Mouse (Mus musculus) intestine, postnatal 0 days (tissue): ENCODE results near the gene Stxbp3. TPM values are rescaled to one million over a fixed set of nuclear protein-coding genes. Genes with fewer than 3 reads are reported as not detected.
"Not testable (repeated sequence)": the region's sequence is repeated elsewhere in the genome, so short reads cannot be mapped to it uniquely, and the experiment has no call there.

ENCODE experiments used
- ATAC-seq: fragments of 200-750 bp; cut with Nextera tagmentation; 2 replicates; pipeline ENCODE4 v1.8.0; 2017; ENCODE audit warnings: mild to moderate bottlenecking, moderate TSS enrichment, moderate library complexity
- H3K27ac ChIP-seq: fragments of 300-500 bp; sonication (generic); 2 replicates; pipeline ENCODE4 v1.5.1; 2014; ENCODE audit warnings: mild to moderate bottlenecking, low read depth, low read length, moderate library complexity
- H3K27me3 ChIP-seq: fragments of 300-500 bp; sonication (generic); replicated peaks from 2 replicates; pipeline ENCODE4 v1.6.1; 2014; ENCODE audit warnings: low read length, mixed read lengths; ENCODE audit not compliant: control insufficient read depth, insufficient read depth
- H3K36me3 ChIP-seq: fragments of 300-500 bp; sonication (generic); 2 replicates; pipeline ENCODE4 v1.6.1; 2014; ENCODE audit warnings: mild to moderate bottlenecking, moderate library complexity; ENCODE audit not compliant: control insufficient read depth, insufficient read depth
- H3K4me1 ChIP-seq: fragments of 300-500 bp; sonication (generic); replicated peaks from 2 replicates; pipeline ENCODE4 v1.6.1; 2014; ENCODE audit warnings: antibody characterized with exemption, low read length, mixed read lengths; ENCODE audit not compliant: control insufficient read depth, insufficient read depth
- H3K4me2 ChIP-seq: fragments of 300-500 bp; sonication (generic); replicated peaks from 2 replicates; pipeline ENCODE4 v1.6.1; 2014; ENCODE audit warnings: low read depth, mild to moderate bottlenecking, moderate library complexity
- H3K4me3 ChIP-seq: fragments of 300-500 bp; sonication (generic); 2 replicates; pipeline ENCODE4 v1.5.1; 2014; ENCODE audit warnings: low read depth, low read length
- H3K9ac ChIP-seq: fragments of 300-500 bp; sonication (generic); 2 replicates; pipeline ENCODE4 v1.6.1; 2014; ENCODE audit warnings: mild to moderate bottlenecking, low read depth, low read length
- H3K9me3 ChIP-seq: fragments of 300-500 bp; sonication (generic); 2 replicates; pipeline ENCODE4 v1.6.1; 2016; ENCODE audit warnings: mixed run types; ENCODE audit not compliant: control insufficient read depth
- CTCF ChIP-seq: sonication (generic); IDR thresholded peaks from 2 replicates; pipeline ENCODE4 v1.5.1; 2016; ENCODE audit warnings: low read depth, mild to moderate bottlenecking, control low read depth, antibody characterized with exemption, moderate library complexity
- WGBS: fragments of 180-500 bp; shearing (Covaris S2); extraction: QIAGEN DNeasy Blood & Tissue Kit; methylation state at CpG from one replicate; pipeline ENCODE4 v1.1.7; 2014; 5-methylcytosine and 5-hydroxymethylcytosine counted together
- polyA plus RNA-seq: library from polyadenylated mRNA; unstranded; fragments of >200 nt; fragmentation: Nextera tagmentation; extraction: Ambion mirVana; gene quantifications from 2 replicates; pipeline ENCODE4 v1.2.1, GENCODE M21; 2015

Stxbp3 gene
- polyA plus RNA-seq, 1 experiment from 2014 or later: 40.5 TPM

DNA sequence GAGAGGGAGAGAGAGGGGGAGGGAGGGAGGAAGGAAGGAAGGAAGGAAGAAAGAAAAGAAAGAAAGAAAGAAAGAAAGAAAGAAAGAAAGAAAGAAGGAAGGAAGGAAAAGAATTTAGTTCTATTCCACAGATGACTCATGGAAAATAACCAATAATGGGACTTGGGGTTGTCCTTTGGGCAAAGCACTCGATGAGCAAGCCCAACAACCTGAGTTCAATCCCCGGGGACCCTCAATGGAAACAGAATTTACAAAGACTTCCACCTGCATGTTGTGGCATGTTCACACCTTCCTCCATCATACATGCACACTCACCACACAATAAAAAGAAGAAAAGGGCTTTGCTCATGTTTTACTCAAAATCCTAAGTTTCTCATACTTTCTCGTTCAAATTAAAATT is 27.1 kb upstream of the Stxbp3 start:
- no peaks in the 10 kb centered on the region for H3K9me3 ChIP-seq
- WGBS: 88% methylated on average over 3 of the region's 3 CpGs
- no peak overlapping the region for H3K4me2 ChIP-seq
- no peak overlapping the region for H3K4me3 ChIP-seq
- H3K36me3 ChIP-seq: no peaks in the 10 kb centered on the region
- H3K27ac ChIP-seq: no peak overlapping the region
- H3K9ac ChIP-seq: no peak overlapping the region
- ATAC-seq: no peak
- H3K4me1 ChIP-seq: no peaks in the 10 kb centered on the region
- TF ChIP-seq CTCF: no peak
- no peaks in the 10 kb centered on the region for H3K27me3 ChIP-seq

DNA sequence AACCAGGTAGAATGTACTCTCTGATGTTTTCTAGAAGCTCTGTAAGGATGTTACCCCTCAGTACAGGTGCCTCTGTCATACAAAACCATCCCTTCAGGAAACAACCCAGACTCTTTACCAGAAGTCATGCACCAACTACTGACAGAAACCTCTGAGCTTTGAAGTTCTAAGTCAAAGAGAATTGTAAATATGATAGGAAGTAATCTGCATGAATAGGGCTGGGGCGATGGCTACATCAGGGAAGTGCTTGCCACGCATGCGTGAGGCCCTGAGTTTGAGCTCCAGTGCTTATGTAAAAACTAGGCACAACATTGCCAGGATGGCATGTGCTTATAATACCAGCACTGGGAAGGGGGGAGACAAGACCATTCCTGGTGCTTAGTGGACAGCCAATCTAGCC is 25.4 kb upstream of the Stxbp3 start:
- no peak overlapping the region for H3K27ac ChIP-seq
- H3K4me3 ChIP-seq: no peak overlapping the region
- 84% methylated on average over 3 of the region's 3 CpGs for WGBS
- no peak for ATAC-seq
- H3K36me3 ChIP-seq: no peaks in the 10 kb centered on the region
- no peaks in the 10 kb centered on the region for H3K27me3 ChIP-seq
- H3K9me3 ChIP-seq: no peaks in the 10 kb centered on the region
- TF ChIP-seq CTCF: no peak
- no peaks in the 10 kb centered on the region for H3K4me1 ChIP-seq
- H3K9ac ChIP-seq: no peak overlapping the region
- no peak overlapping the region for H3K4me2 ChIP-seq

DNA sequence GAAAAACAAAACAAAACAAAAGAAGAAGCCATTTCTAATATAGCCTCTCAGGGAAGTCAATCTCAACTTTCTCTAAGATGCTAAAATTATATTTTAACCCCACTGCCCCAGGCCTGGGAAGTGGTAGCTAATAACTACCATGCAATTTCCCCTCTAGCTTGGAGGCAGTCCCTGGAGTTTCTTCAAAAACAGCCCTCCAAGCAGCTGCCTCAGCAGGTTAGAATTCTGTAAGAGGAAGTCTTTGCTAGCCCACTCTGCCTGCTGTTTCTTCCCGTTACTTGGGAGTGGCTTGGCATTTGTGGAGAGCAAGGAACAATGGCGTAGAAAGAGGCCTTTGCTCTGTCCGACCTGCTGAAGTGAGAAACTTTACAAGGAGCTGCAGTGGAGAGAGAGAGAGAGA is 24.8 kb upstream of the Stxbp3 start:
- ATAC-seq: no peak
- H3K9ac ChIP-seq: no peak overlapping the region
- WGBS: 35% methylated on average over 3 of the region's 3 CpGs
- no peaks in the 10 kb centered on the region for H3K4me1 ChIP-seq
- no peak overlapping the region for H3K27ac ChIP-seq
- TF ChIP-seq CTCF: no peak
- H3K4me3 ChIP-seq: no peak overlapping the region
- H3K27me3 ChIP-seq: no peaks in the 10 kb centered on the region
- no peak overlapping the region for H3K4me2 ChIP-seq
- no peaks in the 10 kb centered on the region for H3K36me3 ChIP-seq
- no peaks in the 10 kb centered on the region for H3K9me3 ChIP-seq

DNA sequence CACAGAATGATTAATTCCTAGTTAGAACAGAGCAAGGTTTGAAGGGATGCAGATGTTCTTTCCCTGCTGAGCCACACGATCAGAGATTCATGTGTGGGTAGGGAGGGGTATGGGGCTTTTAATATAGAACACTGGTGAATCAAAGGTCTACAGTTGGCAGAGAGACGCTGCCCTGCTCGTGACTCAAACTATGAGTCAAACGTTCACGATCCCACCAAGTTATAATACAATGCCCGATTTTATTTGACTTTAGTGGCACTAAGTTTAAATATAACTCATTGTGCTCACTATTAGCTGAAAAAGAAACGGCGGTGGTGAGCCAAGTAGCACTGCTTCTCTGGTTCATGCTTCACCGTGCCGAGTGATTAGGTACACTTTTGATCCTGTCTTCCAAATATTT is 22.8 kb upstream of the Stxbp3 start:
- no peaks in the 10 kb centered on the region for H3K27me3 ChIP-seq
- no peaks in the 10 kb centered on the region for H3K36me3 ChIP-seq
- H3K9me3 ChIP-seq: no peaks in the 10 kb centered on the region
- 0 out of 2 replicates have a peak, but pooled peaks cover 2% of the 10 kb centered on the region for H3K4me1 ChIP-seq
- no peak overlapping the region for H3K4me3 ChIP-seq
- no peak overlapping the region for H3K4me2 ChIP-seq
- no peak for TF ChIP-seq CTCF
- 78% methylated on average over 10 of the region's 10 CpGs for WGBS
- no peak for ATAC-seq
- no peak overlapping the region for H3K9ac ChIP-seq
- no peak overlapping the region for H3K27ac ChIP-seq

DNA sequence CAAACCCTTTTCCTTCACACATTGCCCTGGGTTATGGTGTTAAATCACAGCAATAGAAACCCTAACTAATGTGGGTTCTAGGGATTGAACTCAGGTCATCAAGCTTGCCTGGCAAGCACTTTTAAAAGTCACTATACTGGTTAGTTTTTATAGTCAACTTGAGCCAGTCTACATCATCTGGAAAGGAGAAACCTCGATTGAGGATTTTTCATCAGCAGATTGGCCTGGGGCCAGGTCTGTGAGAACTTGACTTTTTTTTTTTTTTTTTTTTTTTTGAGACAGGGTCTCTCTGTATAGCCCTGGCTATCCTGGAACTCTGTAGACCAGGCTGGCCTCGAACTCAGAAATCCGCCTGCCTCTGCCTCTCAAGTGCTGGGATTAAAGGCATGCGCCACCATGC is 22.0 kb upstream of the Stxbp3 start:
- WGBS: 79% methylated on average over 4 of the region's 4 CpGs
- not testable (repeated sequence) for H3K4me3 ChIP-seq, ATAC-seq, H3K9me3 ChIP-seq, H3K27me3 ChIP-seq, H3K4me2 ChIP-seq, H3K36me3 ChIP-seq, H3K4me1 ChIP-seq, H3K9ac ChIP-seq, H3K27ac ChIP-seq

DNA sequence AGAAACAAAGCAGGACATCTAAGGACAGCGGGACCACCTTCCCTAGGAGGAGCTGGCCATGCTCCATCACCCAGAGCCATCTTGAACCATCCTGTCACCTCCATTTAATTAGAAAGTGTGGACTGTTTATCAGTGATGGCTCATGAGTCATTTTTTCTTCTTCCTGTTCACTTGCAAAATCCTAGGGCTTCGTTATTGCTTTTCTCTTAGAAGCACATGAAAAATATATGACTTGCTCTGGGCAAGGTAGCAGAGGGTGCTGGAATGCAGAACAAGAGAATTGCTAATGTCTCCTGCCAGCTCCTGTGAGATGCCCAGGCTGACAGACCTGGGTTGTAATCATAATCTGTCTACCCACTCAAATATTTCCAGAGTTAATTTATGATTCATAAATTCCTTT is 20.5 kb upstream of the Stxbp3 start:
- Histone ChIP-seq H3K9me3 (no peaks in the 10 kb centered on the region), H3K27me3 (no peaks in the 10 kb centered on the region), H3K4me2 (no peak overlapping the region), H3K27ac (no peak overlapping the region), H3K36me3 (no peaks in the 10 kb centered on the region), H3K4me3 (no peak overlapping the region), H3K9ac (no peak overlapping the region), H3K4me1 (0 out of 2 replicates have a peak, but pooled peaks cover 2% of the 10 kb centered on the region)
- ATAC-seq: no peak
- TF ChIP-seq CTCF: no peak
- WGBS: 67% methylated on average over 2 of the region's 2 CpGs

DNA sequence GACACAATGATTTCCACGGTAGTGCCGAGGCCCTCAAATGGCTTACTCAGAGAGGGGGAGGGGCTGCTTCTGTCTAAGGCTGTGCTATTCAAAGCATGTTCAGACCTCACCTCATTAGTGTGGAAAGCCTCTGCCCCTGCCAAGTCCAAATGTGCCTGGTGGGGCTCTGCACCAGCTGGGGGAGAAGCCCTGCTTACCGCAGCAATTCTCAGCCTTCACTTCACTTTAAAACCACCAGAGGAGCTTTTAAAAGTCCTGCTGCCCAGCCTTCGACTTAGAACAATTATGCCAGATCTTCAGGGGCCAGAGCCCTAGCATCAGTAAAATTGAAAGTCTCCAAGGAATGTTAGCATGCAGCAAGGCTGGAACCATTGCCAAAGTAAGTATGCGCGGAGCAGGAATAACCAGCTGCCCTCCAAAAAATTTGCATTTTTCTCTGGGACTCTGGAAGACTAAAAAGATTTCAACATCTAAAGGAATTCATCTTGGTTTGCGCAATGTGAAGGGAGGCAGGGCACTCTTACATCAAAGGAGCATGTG is 18.0 kb upstream of the Stxbp3 start:
- H3K4me3 ChIP-seq: no peak overlapping the region
- no peak overlapping the region for H3K27ac ChIP-seq
- no peak for ATAC-seq
- no peak overlapping the region for H3K9ac ChIP-seq
- 0 out of 2 replicates have a peak, but pooled peaks cover 2% of the 10 kb centered on the region for H3K4me1 ChIP-seq
- peak; percentile 30; the same call in 1 of the 2 replicates for TF ChIP-seq CTCF
- WGBS: 44% methylated on average over 7 of the region's 7 CpGs
- H3K36me3 ChIP-seq: no peaks in the 10 kb centered on the region
- H3K9me3 ChIP-seq: no peaks in the 10 kb centered on the region
- H3K27me3 ChIP-seq: no peaks in the 10 kb centered on the region
- no peak overlapping the region for H3K4me2 ChIP-seq
